Mouse (Mus musculus) embryonic facial prominence, embryonic 15.5 days (tissue): Measurements from ENCODE around the gene Sept9. TPM values are rescaled to one million over a fixed set of nuclear protein-coding genes. Genes with fewer than 3 reads are reported as not detected.

Experiments used
- ATAC-seq: fragments of 200-750 bp; cut with Nextera tagmentation; 2 replicates; pipeline ENCODE4 v1.8.0; 2017; ENCODE audit warnings: low read depth, moderate TSS enrichment; ENCODE audit not compliant: insufficient number of reproducible peaks, low FRiP score, low TSS enrichment
- H3K27ac ChIP-seq: fragments of 300-500 bp; sonication (generic); replicated peaks from 2 replicates; pipeline ENCODE4 v1.5.1; 2015; ENCODE audit warnings: mild to moderate bottlenecking, inconsistent platforms
- H3K27me3 ChIP-seq: fragments of 300-500 bp; sonication (generic); 2 replicates; pipeline ENCODE4 v1.6.1; 2015; ENCODE audit warnings: inconsistent platforms
- H3K36me3 ChIP-seq: fragments of 300-500 bp; sonication (generic); 2 replicates; pipeline ENCODE4 v1.6.1; 2015; ENCODE audit warnings: mild to moderate bottlenecking, inconsistent platforms
- H3K4me1 ChIP-seq: fragments of 300-500 bp; sonication (generic); 2 replicates; pipeline ENCODE4 v1.6.1; 2015; ENCODE audit warnings: inconsistent platforms
- H3K4me2 ChIP-seq: fragments of 300-500 bp; sonication (generic); replicated peaks from 2 replicates; pipeline ENCODE4 v1.6.1; 2015; ENCODE audit warnings: mild to moderate bottlenecking, inconsistent platforms
- H3K4me3 ChIP-seq: fragments of 300-500 bp; sonication (generic); replicated peaks from 2 replicates; pipeline ENCODE4 v1.5.1; 2015; ENCODE audit warnings: mild to moderate bottlenecking, inconsistent platforms
- H3K9ac ChIP-seq: fragments of 300-500 bp; sonication (generic); 2 replicates; pipeline ENCODE4 v1.6.1; 2015; ENCODE audit warnings: inconsistent platforms
- H3K9me3 ChIP-seq: fragments of 300-500 bp; sonication (generic); replicated peaks from 2 replicates; pipeline ENCODE4 v1.6.1; 2016; ENCODE audit warnings: inconsistent platforms
- WGBS: fragments of 180-500 bp; shearing (Covaris S2); methylation state at CpG from one replicate; pipeline ENCODE4 v1.1.7; 2015; 5-methylcytosine and 5-hydroxymethylcytosine counted together
- polyA plus RNA-seq: library from polyadenylated mRNA; unstranded; fragments of >200 nt; fragmentation: Nextera tagmentation; extraction: Ambion mirVana; gene quantifications from 2 replicates; pipeline ENCODE4 v1.2.1, GENCODE M21; 2015

Sept9 gene
- polyA plus RNA-seq, 1 experiment from 2014 or later, result 157 TPM

GRCm38 (mm10) chr11:117395228-117395627 lies 195.8 kb downstream of the Sept9 start:
- H3K4me3 ChIP-seq, result no peak overlapping the region; the same call in 1 of the 2 replicates
- H3K9ac ChIP-seq, result no peak overlapping the region
- H3K4me2 ChIP-seq, result peak overlapping the region; percentile 51
- H3K27ac ChIP-seq, result no peak overlapping the region
- peaks cover 25% of the 10 kb centered on the region for H3K27me3 ChIP-seq
- H3K4me1 ChIP-seq, result peaks cover 25% of the 10 kb centered on the region
- 6% methylated on average over 9 of the region's 9 CpGs for WGBS
- H3K9me3 ChIP-seq, result no peaks in the 10 kb centered on the region
- no peaks in the 10 kb centered on the region for H3K36me3 ChIP-seq
- ATAC-seq, result no peak

GRCm38 (mm10) chr11:117396929-117397328 lies 197.5 kb downstream of the Sept9 start:
- no peak for ATAC-seq
- no peak overlapping the region for H3K4me2 ChIP-seq
- no peaks in the 10 kb centered on the region for H3K9me3 ChIP-seq
- WGBS, result 75% methylated on average over 3 of the region's 3 CpGs
- H3K4me3 ChIP-seq, result no peak overlapping the region
- H3K36me3 ChIP-seq, result no peaks in the 10 kb centered on the region
- no peak overlapping the region for H3K27ac ChIP-seq
- H3K4me1 ChIP-seq, result peaks cover 25% of the 10 kb centered on the region
- no peak overlapping the region for H3K9ac ChIP-seq
- peaks cover 25% of the 10 kb centered on the region for H3K27me3 ChIP-seq

GRCm38 (mm10) chr11:117397755-117398154 lies 198.3 kb downstream of the Sept9 start:
- Histone ChIP-seq H3K4me3 (no peak overlapping the region), H3K4me2 (no peak overlapping the region), H3K36me3 (no peaks in the 10 kb centered on the region), H3K27me3 (peaks cover 25% of the 10 kb centered on the region), H3K27ac (no peak overlapping the region), H3K4me1 (peaks cover 25% of the 10 kb centered on the region), H3K9ac (no peak overlapping the region), H3K9me3 (no peaks in the 10 kb centered on the region)
- 35% methylated on average over 4 of the region's 4 CpGs for WGBS
- ATAC-seq, result no peak

- Histone ChIP-seq H3K36me3 (no peaks in the 10 kb centered on the region), H3K4me2 (no peak overlapping the region), H3K9me3 (no peaks in the 10 kb centered on the region), H3K27me3 (peaks cover 22% of the 10 kb centered on the region), H3K4me1 (peaks cover 25% of the 10 kb centered on the region), H3K4me3 (no peak overlapping the region), H3K27ac (no peak overlapping the region), H3K9ac (no peak overlapping the region)
- ATAC-seq, result no peak
- WGBS, result 41% methylated on average over 7 of the region's 7 CpGs
Measured at GRCm38 (mm10) chr11:117398191-117398590, 198.7 kb downstream of the Sept9 start.

- Histone ChIP-seq H3K9ac (no peak overlapping the region), H3K4me1 (peaks cover 8% of the 10 kb centered on the region), H3K36me3 (no peaks in the 10 kb centered on the region), H3K27ac (no peak overlapping the region), H3K4me2 (no peak overlapping the region), H3K27me3 (0 out of 2 replicates have a peak, but pooled peaks cover 3% of the 10 kb centered on the region), H3K9me3 (no peaks in the 10 kb centered on the region), H3K4me3 (no peak overlapping the region)
- 85% methylated on average over 10 of the region's 10 CpGs for WGBS
- ATAC-seq, result no peak
Measured at GRCm38 (mm10) chr11:117401583-117402367, 202.3 kb downstream of the Sept9 start.

- peaks cover 16% of the 10 kb centered on the region for H3K4me1 ChIP-seq
- no peak overlapping the region for H3K4me3 ChIP-seq
- no peak overlapping the region for H3K9ac ChIP-seq
- ATAC-seq, result no peak
- no peaks in the 10 kb centered on the region for H3K9me3 ChIP-seq
- no peak overlapping the region for H3K27ac ChIP-seq
- 0 out of 2 replicates have a peak, but pooled peaks cover 3% of the 10 kb centered on the region for H3K27me3 ChIP-seq
- no peak overlapping the region for H3K4me2 ChIP-seq
- H3K36me3 ChIP-seq, result no peaks in the 10 kb centered on the region
- WGBS, result 82% methylated on average over 11 of the region's 11 CpGs
Measured at GRCm38 (mm10) chr11:117402550-117402949, 203.1 kb downstream of the Sept9 start.

GRCm38 (mm10) chr11:117403073-117403472 lies 203.6 kb downstream of the Sept9 start:
- Histone ChIP-seq H3K36me3 (no peaks in the 10 kb centered on the region), H3K9ac (no peak overlapping the region), H3K4me2 (no peak overlapping the region), H3K27ac (no peak overlapping the region), H3K27me3 (0 out of 2 replicates have a peak, but pooled peaks cover 3% of the 10 kb centered on the region), H3K4me3 (no peak overlapping the region), H3K9me3 (no peaks in the 10 kb centered on the region), H3K4me1 (peaks cover 17% of the 10 kb centered on the region)
- WGBS, result 69% methylated on average over 6 of the region's 6 CpGs
- ATAC-seq, result no peak

GRCm38 (mm10) chr11:117403781-117404180 lies 204.3 kb downstream of the Sept9 start:
- Histone ChIP-seq H3K36me3 (no peaks in the 10 kb centered on the region), H3K9me3 (no peaks in the 10 kb centered on the region), H3K4me1 (peaks cover 22% of the 10 kb centered on the region), H3K27me3 (peaks cover 5% of the 10 kb centered on the region; the same call in 1 of the 2 replicates), H3K4me2 (no peak overlapping the region), H3K27ac (no peak overlapping the region), H3K4me3 (no peak overlapping the region), H3K9ac (no peak overlapping the region)
- WGBS, result 43% methylated on average over 7 of the region's 7 CpGs
- no peak for ATAC-seq

GRCm38 (mm10) chr11:117406711-117407110 lies 207.2 kb downstream of the Sept9 start:
- Histone ChIP-seq H3K4me2 (no peak overlapping the region), H3K9ac (no peak overlapping the region), H3K9me3 (no peaks in the 10 kb centered on the region), H3K27me3 (peaks cover 11% of the 10 kb centered on the region), H3K27ac (no peak overlapping the region), H3K4me1 (peaks cover 37% of the 10 kb centered on the region), H3K4me3 (no peak overlapping the region), H3K36me3 (no peaks in the 10 kb centered on the region)
- WGBS, result 93% methylated on average over 1 of the region's 1 CpGs
- no peak for ATAC-seq

- 21% methylated on average over 4 of the region's 4 CpGs for WGBS
- H3K9ac ChIP-seq, result 0 out of 2 replicates have a peak overlapping the region, but pooled peaks have one; percentile 33
- peak overlapping the region; percentile 61 for H3K4me2 ChIP-seq
- H3K36me3 ChIP-seq, result no peaks in the 10 kb centered on the region
- H3K27ac ChIP-seq, result 0 out of 2 replicates have a peak overlapping the region, but pooled peaks have one; percentile 51
- no peak for ATAC-seq
- H3K9me3 ChIP-seq, result no peaks in the 10 kb centered on the region
- peaks cover 11% of the 10 kb centered on the region for H3K27me3 ChIP-seq
- peak overlapping the region; percentile 28 for H3K4me3 ChIP-seq
- H3K4me1 ChIP-seq, result peaks cover 37% of the 10 kb centered on the region
Measured at GRCm38 (mm10) chr11:117407196-117407595, 207.7 kb downstream of the Sept9 start.

GRCm38 (mm10) chr11:117407651-117408441 lies 208.4 kb downstream of the Sept9 start:
- WGBS, result under 1% methylated on average over 28 of the region's 28 CpGs
- Histone ChIP-seq H3K9me3 (no peaks in the 10 kb centered on the region), H3K27ac (peak overlapping the region; percentile 51; the same call in 1 of the 2 replicates), H3K9ac (0 out of 2 replicates have a peak overlapping the region, but pooled peaks have one; percentile 33), H3K4me3 (peak overlapping the region; percentile 28), H3K36me3 (no peaks in the 10 kb centered on the region), H3K27me3 (peaks cover 11% of the 10 kb centered on the region), H3K4me1 (peaks cover 37% of the 10 kb centered on the region), H3K4me2 (peak overlapping the region; percentile 61)
- peak; percentile 55; the same call in 1 of the 2 replicates for ATAC-seq
